Mouse (Mus musculus) layer of hippocampus, postnatal 10 days (tissue): ENCODE data around the gene Rnf227. TPM values are rescaled to one million over a fixed set of nuclear protein-coding genes. Genes with fewer than 3 reads are reported as not detected.

Experiments used
- DNase-seq, 2 experiments: peaks; one replicate each; pipeline ENCODE4 v3.0.0; 2021; ENCODE audit warnings: low spot score in 2 of 2
- total RNA-seq, 2 experiments: library from RNA; stranded (reverse); gene quantifications; 2 replicates each; pipeline ENCODE4 v1.2.3; 2021

The Rnf227 gene
- total RNA-seq, 2 experiments from 2014 or later = 72.6 to 76.6 TPM

- no peak for DNase-seq
Observed at GRCm38 (mm10) chr11:69369990-69370816, 29.9 kb downstream of the Rnf227 start.

DNA sequence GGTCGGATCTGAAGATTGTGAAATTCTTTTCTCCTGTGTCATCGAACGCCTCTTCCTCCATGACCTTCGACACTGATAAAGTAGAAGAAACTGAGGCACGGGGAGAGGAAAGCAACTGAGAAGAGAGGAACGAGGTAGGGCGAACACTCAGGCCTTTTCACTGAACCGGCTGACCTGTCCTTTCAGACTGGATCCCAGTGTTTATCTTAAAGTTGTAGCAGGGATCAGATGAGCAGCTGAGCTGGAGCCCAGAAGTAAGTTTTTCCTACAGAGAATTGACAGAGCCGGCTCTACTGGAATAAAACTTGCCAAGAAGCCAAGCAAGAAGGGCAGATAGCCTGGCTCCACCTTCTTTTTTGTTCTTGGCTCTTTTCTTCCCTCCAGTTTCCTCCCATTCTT is 30.6 kb downstream of the Rnf227 start:
- no peak for DNase-seq

DNA sequence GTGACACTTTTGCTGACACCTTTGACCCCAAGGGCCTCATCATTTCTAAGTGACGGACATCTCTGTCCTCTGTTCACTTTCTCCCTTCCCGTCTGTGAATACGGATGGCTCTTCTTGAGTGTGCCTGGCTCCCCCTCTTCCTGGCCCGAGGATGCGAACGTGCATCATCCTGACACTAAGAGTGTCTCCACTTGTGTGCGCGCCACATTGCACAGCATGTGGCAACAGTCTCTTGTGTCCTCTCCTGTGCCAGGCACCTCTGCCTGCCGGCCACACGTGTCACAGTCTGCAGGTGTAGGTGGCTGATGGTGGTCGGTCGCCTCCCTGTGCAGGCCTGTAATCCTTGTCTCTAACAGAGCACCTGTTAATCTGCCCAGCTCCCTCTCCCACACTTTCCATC is 31.3 kb downstream of the Rnf227 start:
- DNase-seq = no peak

DNA sequence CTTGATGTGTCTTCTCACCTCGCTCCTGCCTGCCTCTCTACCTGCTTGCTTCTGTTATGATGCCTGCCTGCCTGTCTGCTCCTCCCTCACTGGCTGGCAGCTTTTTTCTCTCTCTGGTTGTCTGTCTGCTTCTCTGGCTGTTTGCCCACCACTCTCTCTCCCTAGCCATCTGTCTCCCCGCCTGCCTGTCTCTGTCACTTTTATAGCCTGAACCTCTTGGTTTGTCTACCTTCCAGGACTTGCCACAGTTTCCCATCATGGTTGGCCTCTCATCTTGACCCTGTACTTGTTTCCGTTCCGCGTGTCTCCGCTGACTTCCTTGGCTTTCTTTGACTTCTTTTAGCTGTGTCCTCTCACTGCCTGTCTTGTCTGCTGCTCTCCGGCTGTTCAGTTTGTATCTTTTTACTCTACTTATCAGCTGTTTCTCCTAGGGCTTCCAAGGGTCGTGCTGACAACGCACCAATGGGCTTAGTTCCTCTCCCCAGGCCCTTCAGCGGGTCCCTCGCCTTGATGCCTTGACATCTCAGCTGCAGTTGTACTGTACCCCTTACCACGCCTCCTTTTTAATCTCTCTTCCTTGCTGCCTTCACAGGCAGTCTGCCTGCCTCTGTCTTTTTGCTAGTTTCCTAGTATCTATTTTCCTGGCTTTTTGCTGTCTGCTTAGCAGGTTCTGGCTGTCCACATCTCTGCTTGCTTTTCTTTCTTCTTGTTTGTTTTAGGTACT is 32.0 kb downstream of the Rnf227 start:
- peak; percentile 80 for DNase-seq

GRCm38 (mm10) chr11:69372780-69373170 is 32.5 kb downstream of the Rnf227 start:
- no peak for DNase-seq

GRCm38 (mm10) chr11:69373223-69373965 is 33.1 kb downstream of the Rnf227 start:
- no peak for DNase-seq

DNA sequence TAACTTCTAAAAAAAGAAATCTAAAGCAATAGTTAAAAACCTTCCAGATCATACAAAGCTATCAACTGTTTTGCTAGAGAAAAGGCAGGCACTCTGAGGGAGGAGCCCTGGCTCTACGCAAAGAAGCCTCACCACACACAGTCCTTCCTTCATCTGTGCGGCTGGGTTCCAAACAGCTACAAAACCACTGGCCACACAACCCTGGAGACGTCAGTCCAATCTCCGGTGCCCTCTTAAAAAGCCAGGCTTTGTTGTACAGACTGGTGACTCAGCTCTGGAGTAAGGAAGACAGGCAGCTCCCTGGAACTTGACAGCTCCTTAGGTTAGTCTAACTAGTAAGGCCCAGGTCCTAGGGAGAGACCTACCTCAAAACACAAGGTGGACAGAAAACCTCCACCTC is 35.4 kb downstream of the Rnf227 start:
- DNase-seq = no peak

DNA sequence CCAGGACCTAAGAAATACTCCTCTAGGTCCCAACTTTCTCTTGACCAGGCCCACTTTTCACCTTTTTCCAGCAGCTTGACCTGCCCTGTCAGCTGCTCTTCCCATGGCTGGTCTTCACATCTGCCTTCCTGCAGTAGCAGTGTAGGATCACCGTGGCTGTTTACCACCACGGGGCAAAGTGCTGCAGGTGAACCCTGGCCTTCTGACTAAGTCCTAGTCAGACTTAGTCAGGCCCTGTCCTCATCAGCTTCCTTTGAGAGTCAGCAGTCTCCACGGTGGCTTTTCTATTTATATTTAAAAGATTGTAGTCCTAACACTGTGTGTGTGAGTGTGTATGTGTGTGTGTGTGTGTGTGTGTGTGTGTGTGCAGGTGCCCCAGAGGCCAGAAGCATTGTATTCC is 37.5 kb downstream of the Rnf227 start:
- DNase-seq = no peak

DNA sequence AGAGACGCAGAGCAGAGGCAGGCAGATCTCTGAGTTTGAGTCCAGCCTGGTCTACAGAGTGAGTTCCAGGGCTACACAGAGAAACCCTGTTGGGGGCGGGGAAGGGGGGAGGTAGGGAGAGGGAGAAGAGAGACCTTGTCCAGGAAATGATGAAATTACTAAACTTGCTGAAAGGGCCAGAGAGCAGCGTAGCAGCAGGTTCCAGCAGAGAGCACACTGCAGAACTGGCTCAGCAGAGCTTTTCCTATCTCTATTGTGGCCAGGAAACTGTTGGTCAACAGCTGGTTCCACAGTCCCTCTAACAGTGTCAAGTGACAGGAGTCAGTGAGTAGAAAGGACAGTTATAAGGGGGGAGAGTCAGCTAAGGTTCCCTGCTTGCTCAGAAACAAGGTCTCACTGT is 39.3 kb downstream of the Rnf227 start:
- DNase-seq = no peak

- no peak for DNase-seq
Observed at GRCm38 (mm10) chr11:69381356-69381755, 41.1 kb downstream of the Rnf227 start.

GRCm38 (mm10) chr11:69382478-69383105 is 42.3 kb downstream of the Rnf227 start:
- no peak for DNase-seq

- no peak for DNase-seq
Observed at GRCm38 (mm10) chr11:69384979-69385378, 44.7 kb downstream of the Rnf227 start.

GRCm38 (mm10) chr11:69386758-69387157 is 46.5 kb downstream of the Rnf227 start:
- no peak for DNase-seq

GRCm38 (mm10) chr11:69388680-69389079 is 48.4 kb downstream of the Rnf227 start:
- DNase-seq = no peak

DNA sequence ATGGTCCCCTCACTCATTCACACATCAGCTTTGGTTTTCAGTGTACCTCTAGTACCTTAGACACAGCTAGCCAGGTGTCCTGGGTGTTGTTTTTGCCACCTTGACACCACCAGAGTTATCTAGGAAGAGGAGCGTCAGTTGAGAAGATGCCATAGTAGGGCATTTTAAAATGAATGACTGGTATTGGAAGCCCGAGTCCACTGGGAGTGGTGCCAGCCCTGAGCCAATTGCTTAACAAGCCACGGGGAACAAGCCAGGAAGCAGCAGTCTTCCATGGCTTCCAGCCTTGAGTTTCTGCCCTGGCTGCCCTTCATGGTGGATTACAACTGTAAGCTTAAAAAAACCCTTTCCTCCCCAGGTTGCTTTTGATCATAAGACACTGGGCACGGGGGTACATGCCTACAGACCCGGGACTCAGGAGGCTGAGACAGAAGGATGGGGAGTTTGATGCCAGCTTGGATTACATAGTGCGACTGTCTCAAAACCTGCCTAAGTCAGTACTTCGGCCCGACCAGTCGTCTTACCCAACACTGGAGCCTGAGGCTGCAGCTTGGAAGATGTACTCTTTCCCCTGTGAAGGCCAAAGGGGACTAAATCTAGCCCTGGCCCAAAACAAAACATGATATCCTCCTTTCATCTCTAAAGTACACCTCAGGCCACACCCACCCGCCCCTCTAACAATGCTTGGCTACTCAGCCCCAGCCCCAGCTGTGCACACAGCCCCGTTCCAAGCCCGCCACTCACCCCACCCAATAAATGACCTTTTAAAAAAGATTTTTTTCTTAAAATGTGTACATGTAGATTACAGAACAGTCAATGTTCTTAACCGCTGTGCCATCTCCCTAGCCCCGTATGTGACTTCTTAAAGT is 49.5 kb downstream of the Rnf227 start:
- DNase-seq = peak in 1 of 2 experiments; percentile 77

- DNase-seq = peak; percentile 73 to 79
Observed at GRCm38 (mm10) chr11:69390400-69391034, 50.3 kb downstream of the Rnf227 start.
